15 mouse cellular contexts compared by ENCODE assay signal in genomic region chr8:46397777-46398176, GRCm38 (mm10).
"Had no signal": no experiment of that assay in that cellular context is flagged by ENCODE, and none has a peak within 500 bp of the region (broad histone marks: within the 10 kb centered on the region; RNA-seq: fewer than 3 reads in every experiment).

No protein-coding gene starts in this region.

- H3K36me3 ChIP-seq: limb, embryonic 10.5 days; limb, embryonic 13.5 days; midbrain, embryonic 13.5 days had no signal

- H3K9ac ChIP-seq: limb, embryonic 13.5 days; liver, embryonic 14.5 days; liver, postnatal 0 days; lung, embryonic 14.5 days; midbrain, embryonic 13.5 days had no signal

- ATAC-seq: liver, postnatal 0 days; lung, postnatal 0 days; midbrain, embryonic 13.5 days had no signal

- DNase-seq: kidney, adult 9 months; kidney, postnatal 14 days; kidney, postnatal 4 days; layer of hippocampus, adult 9-11 months; liver; liver, postnatal 0 days; thymus, adult 18-20 months; thymus, postnatal 36 days had no signal

- H3K4me1 ChIP-seq: limb, embryonic 10.5 days; limb, embryonic 13.5 days; midbrain, embryonic 13.5 days had no signal

- H3K4me3 ChIP-seq: limb, embryonic 10.5 days; limb, embryonic 13.5 days; midbrain, embryonic 13.5 days had no signal

- H3K4me2 ChIP-seq: limb, embryonic 13.5 days; lung, embryonic 14.5 days; midbrain, embryonic 13.5 days had no signal

- H3K27ac ChIP-seq: limb, embryonic 10.5 days; limb, embryonic 13.5 days; liver, embryonic 14.5 days; macrophage; midbrain, embryonic 13.5 days had no signal

- H3K27me3 ChIP-seq: limb, embryonic 13.5 days; midbrain, embryonic 13.5 days had no signal

- H3K9me3 ChIP-seq: limb, embryonic 10.5 days; limb, embryonic 13.5 days; midbrain, embryonic 13.5 days had no signal
